Mouse (Mus musculus) spleen, adult 2 months (tissue): ENCODE data around the gene Dcp1b.

Experiments used
- CTCF ChIP-seq: fragments of 200-500 bp; IDR thresholded peaks from 2 replicates; pipeline ENCODE4 v1.5.1; 2011; ENCODE audit warnings: mild to moderate bottlenecking, inconsistent platforms; ENCODE audit not compliant: insufficient read depth, insufficient read length, insufficient replicate concordance; ENCODE audit errors: extremely low read depth
- POLR2A ChIP-seq: fragments of 200-500 bp; IDR thresholded peaks from 2 replicates; pipeline ENCODE4 v1.6.1; 2011; ENCODE audit warnings: low read depth, low read length, inconsistent platforms

GRCm38 (mm10) chr6:119213375-119213774 lies 38.3 kb downstream of the Dcp1b start:
- TF ChIP-seq CTCF (no peak), POLR2A (no peak)
